Mouse (Mus musculus) hindbrain, embryonic 12.5 days (tissue): Measurements from ENCODE around the gene Kif1a. TPM values are rescaled to one million over a fixed set of nuclear protein-coding genes. Genes with fewer than 3 reads are reported as not detected.
"Not testable (repeated sequence)": the region's sequence is repeated elsewhere in the genome, so short reads cannot be mapped to it uniquely, and the experiment has no call there.

Experiments used
- ATAC-seq: fragments of 200-750 bp; cut with Nextera tagmentation; 2 replicates; pipeline ENCODE4 v1.8.0; 2017; ENCODE audit warnings: moderate TSS enrichment; ENCODE audit not compliant: low FRiP score
- H3K27ac ChIP-seq: fragments of 300-500 bp; sonication (generic); 2 replicates; pipeline ENCODE4 v1.5.1; 2016; ENCODE audit warnings: mild to moderate bottlenecking
- H3K27me3 ChIP-seq: fragments of 300-500 bp; sonication (generic); 2 replicates; pipeline ENCODE4 v1.6.1; 2016; ENCODE audit warnings: mild to moderate bottlenecking
- H3K36me3 ChIP-seq: fragments of 300-500 bp; sonication (generic); 2 replicates; pipeline ENCODE4 v1.6.1; 2016; ENCODE audit warnings: mild to moderate bottlenecking
- H3K4me1 ChIP-seq: fragments of 300-500 bp; sonication (generic); 2 replicates; pipeline ENCODE4 v1.6.1; 2016
- H3K4me2 ChIP-seq: fragments of 300-500 bp; sonication (generic); replicated peaks from 2 replicates; pipeline ENCODE4 v1.6.1; 2016; ENCODE audit warnings: mild to moderate bottlenecking
- H3K4me3 ChIP-seq: fragments of 300-500 bp; sonication (generic); 2 replicates; pipeline ENCODE4 v1.5.1; 2016; ENCODE audit warnings: mild to moderate bottlenecking
- H3K9ac ChIP-seq: fragments of 300-500 bp; sonication (generic); 2 replicates; pipeline ENCODE4 v1.6.1; 2016; ENCODE audit warnings: mild to moderate bottlenecking, moderate library complexity
- H3K9me3 ChIP-seq: fragments of 300-500 bp; sonication (generic); replicated peaks from 2 replicates; pipeline ENCODE4 v1.6.1; 2016; ENCODE audit warnings: mild to moderate bottlenecking
- WGBS: fragments of 180-500 bp; shearing (Covaris S2); methylation state at CpG from one replicate; pipeline ENCODE4 v1.1.7; 2016; 5-methylcytosine and 5-hydroxymethylcytosine counted together
- polyA plus RNA-seq: library from polyadenylated mRNA; unstranded; fragments of >200 nt; fragmentation: Nextera tagmentation; extraction: Ambion mirVana; gene quantifications from 2 replicates; pipeline ENCODE4 v1.2.1, GENCODE M21; 2016

Gene Kif1a
- polyA plus RNA-seq, 1 experiment from 2014 or later: 145 TPM

DNA sequence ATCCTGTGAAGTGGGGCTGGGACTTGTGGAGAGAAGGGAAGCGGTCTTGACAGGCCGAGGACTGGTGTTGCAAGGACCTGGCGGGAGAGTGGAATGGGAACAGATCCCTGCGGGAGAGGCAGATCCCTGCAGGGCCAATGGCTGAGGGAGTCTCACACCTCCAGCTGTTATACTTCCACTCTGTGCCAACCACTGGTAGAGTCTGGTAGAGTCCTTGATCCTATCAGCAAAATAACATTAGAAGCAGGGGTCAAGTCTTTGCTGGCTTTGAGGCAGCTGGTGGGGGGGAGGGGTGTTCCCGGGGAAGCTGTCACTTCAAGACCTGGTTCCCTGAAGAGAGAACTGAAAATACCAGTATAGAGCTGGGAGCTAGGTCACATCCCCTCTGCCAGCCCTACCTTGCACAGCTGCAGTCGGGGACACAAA is 125.6 kb downstream of the Kif1a start:
- Histone ChIP-seq H3K9me3 (no peaks in the 10 kb centered on the region), H3K4me1 (peaks cover 16% of the 10 kb centered on the region), H3K4me3 (no peak overlapping the region), H3K27me3 (no peaks in the 10 kb centered on the region; the same call in none of the 2 replicates), H3K36me3 (no peaks in the 10 kb centered on the region), H3K27ac (no peak overlapping the region), H3K4me2 (no peak overlapping the region), H3K9ac (no peak overlapping the region)
- WGBS: 61% methylated on average over 6 of the region's 6 CpGs
- ATAC-seq: no peak

- H3K4me3 ChIP-seq: no peak overlapping the region
- no peak for ATAC-seq
- H3K4me2 ChIP-seq: no peak overlapping the region
- H3K27ac ChIP-seq: no peak overlapping the region
- H3K27me3 ChIP-seq: no peaks in the 10 kb centered on the region; the same call in 1 of the 2 replicates
- H3K9me3 ChIP-seq: no peaks in the 10 kb centered on the region
- WGBS: 95% methylated on average over 1 of the region's 1 CpGs
- H3K9ac ChIP-seq: no peak overlapping the region
- no peaks in the 10 kb centered on the region for H3K36me3 ChIP-seq
- peaks cover 12% of the 10 kb centered on the region for H3K4me1 ChIP-seq
These were observed 128.9 kb downstream of the Kif1a start for GRCm38 (mm10) chr1:92972854-92973253.

- no peaks in the 10 kb centered on the region for H3K36me3 ChIP-seq
- whole genome bisulfite sequencing: 88% methylated on average over 7 of the region's 7 CpGs
- H3K4me3 ChIP-seq: no peak overlapping the region
- no peaks in the 10 kb centered on the region for H3K9me3 ChIP-seq
- no peak overlapping the region for H3K4me2 ChIP-seq
- ATAC-seq: no peak
- peaks cover 12% of the 10 kb centered on the region for H3K4me1 ChIP-seq
- no peak overlapping the region for H3K9ac ChIP-seq
- H3K27ac ChIP-seq: no peak overlapping the region
- no peaks in the 10 kb centered on the region for H3K27me3 ChIP-seq
These were observed 129.6 kb downstream of the Kif1a start for GRCm38 (mm10) chr1:92971879-92972795.

- 92% methylated on average over 6 of the region's 6 CpGs for WGBS
- not testable (repeated sequence) for H3K27ac ChIP-seq, ATAC-seq, H3K9ac ChIP-seq, H3K9me3 ChIP-seq, H3K4me2 ChIP-seq, H3K4me3 ChIP-seq, H3K36me3 ChIP-seq, H3K4me1 ChIP-seq, H3K27me3 ChIP-seq
These were observed 131.0 kb downstream of the Kif1a start for GRCm38 (mm10) chr1:92970791-92971190.

Other genes starting within 250 kb of the Kif1a start
- gene Ankmy1, start 199.0 kb downstream of the Kif1a start, polyA plus RNA-seq: 0.52 and 0.67 TPM in 2 replicates
- gene Dusp28, start 195.0 kb downstream of the Kif1a start, polyA plus RNA-seq: 11.9 and 12.9 TPM in 2 replicates
- gene Rnpepl1, start 191.2 kb downstream of the Kif1a start, polyA plus RNA-seq: 31.6 and 34.7 TPM in 2 replicates
- gene Capn10, start 167.6 kb downstream of the Kif1a start, polyA plus RNA-seq: 54.7 and 56.3 TPM in 2 replicates
- gene Gpr35, start 151.1 kb downstream of the Kif1a start, polyA plus RNA-seq: 0.10 and 0.41 TPM in 2 replicates
- gene Aqp12, start 95.6 kb downstream of the Kif1a start, polyA plus RNA-seq: not detected in 2 replicates
- gene Agxt, start 33.3 kb upstream of the Kif1a start, polyA plus RNA-seq: not detected in 2 replicates
- gene 2310007B03Rik, start 59.0 kb upstream of the Kif1a start, polyA plus RNA-seq: 0.35 and 0.41 TPM in 2 replicates
- 0.44 and 0.45 TPM in 2 replicates for gene Crocc2, start 66.8 kb upstream of the Kif1a start, polyA plus RNA-seq
- 15.2 and 16.2 TPM in 2 replicates for gene Sned1, start 133.9 kb upstream of the Kif1a start, polyA plus RNA-seq
- 34.9 and 37.2 TPM in 2 replicates for gene Mterf4, start 204.0 kb upstream of the Kif1a start, polyA plus RNA-seq
- gene Ppp1r7, start 240.9 kb upstream of the Kif1a start, polyA plus RNA-seq: 70.6 and 72.6 TPM in 2 replicates
- gene Pask, start 241.5 kb upstream of the Kif1a start, polyA plus RNA-seq: 15.2 and 15.9 TPM in 2 replicates